In genomic region chr1:192090689-192091567, GRCm38 (mm10) we compare ENCODE assay signal across 9 mouse cellular contexts. TPM values are rescaled to one million over a fixed set of nuclear protein-coding genes. Genes with fewer than 3 reads are reported as not detected.
DNase-seq lines count a peak whose midpoint lies in the region; ATAC-seq and TF ChIP-seq lines count a peak whose summit lies in the region.
"Had no signal": no experiment of that assay in that cellular context is flagged by ENCODE, and none has a peak within 500 bp of the region (broad histone marks: within the 10 kb centered on the region; RNA-seq: fewer than 3 reads in every experiment).

No protein-coding gene starts in this region.

- no peak for TF ChIP-seq POLR2A in small intestine, adult 2 months (IDR thresholded peaks at IDR 0.05; ENCODE audit: low read depth, low read length)

- no peaks in the 10 kb centered on the region for H3K9me3 ChIP-seq in forebrain, embryonic 12.5 days
- H3K9me3 ChIP-seq in forebrain, embryonic 10.5 days: no peaks in the 10 kb centered on the region
- H3K9me3 ChIP-seq in lung, embryonic 15.5 days: no peaks in the 10 kb centered on the region
- H3K9me3 ChIP-seq in heart, postnatal 0 days (replicated peaks; ENCODE audit: control insufficient read depth, low read length): no peaks in the 10 kb centered on the region

- H3K27ac ChIP-seq in forebrain, embryonic 12.5 days: no peak overlapping the region
- H3K27ac ChIP-seq in forebrain, embryonic 10.5 days: no peak overlapping the region
- H3K27ac ChIP-seq in lung, embryonic 15.5 days: no peak overlapping the region
- no peak overlapping the region for H3K27ac ChIP-seq in heart, postnatal 0 days (ENCODE audit: low read depth)
- H3K27ac ChIP-seq in small intestine, adult 2 months (ENCODE audit: insufficient read depth, low read depth, low read length): peak overlapping the region; percentile 44

- no peak for DNase-seq in forebrain, embryonic 10.5 days (ENCODE audit: extremely low spot score, low spot score)
- DNase-seq in lung, postnatal 25 days (ENCODE audit: low spot score): no peak
- no peak for DNase-seq in heart, postnatal 0 days (ENCODE audit: low spot score)
- no peak for DNase-seq in gastrocnemius, postnatal 25 days
- no peak for DNase-seq in embryo, embryonic 11 days
- DNase-seq: kidney, postnatal 14 days had no signal

- H3K4me3 ChIP-seq in forebrain, embryonic 12.5 days (replicated peaks): no peak overlapping the region
- H3K4me3 ChIP-seq in forebrain, embryonic 10.5 days: no peak overlapping the region
- H3K4me3 ChIP-seq in lung, embryonic 15.5 days: peak overlapping the region; percentile 63
- peak overlapping the region; percentile 87 for H3K4me3 ChIP-seq in heart, postnatal 0 days (ENCODE audit: low read depth, low read length)
- H3K4me3 ChIP-seq in small intestine, adult 2 months (ENCODE audit: low read depth, low read length): peak overlapping the region; percentile 48

- H3K4me1 ChIP-seq in forebrain, embryonic 12.5 days: peaks cover 6% of the 10 kb centered on the region
- peaks cover 18% of the 10 kb centered on the region for H3K4me1 ChIP-seq in forebrain, embryonic 10.5 days
- H3K4me1 ChIP-seq in lung, embryonic 15.5 days: peaks cover 25% of the 10 kb centered on the region
- peaks cover 31% of the 10 kb centered on the region for H3K4me1 ChIP-seq in heart, postnatal 0 days (ENCODE audit: control insufficient read depth, insufficient read depth)
- peaks cover 12% of the 10 kb centered on the region for H3K4me1 ChIP-seq in small intestine, adult 2 months (ENCODE audit: control insufficient read depth, insufficient read depth, insufficient read length, low read length)

- peak overlapping the region; percentile 85 for H3K4me2 ChIP-seq in forebrain, embryonic 12.5 days
- peak overlapping the region; percentile 85 for H3K4me2 ChIP-seq in lung, embryonic 15.5 days
- H3K4me2 ChIP-seq in heart, postnatal 0 days (ENCODE audit: low read depth, low read length): peak overlapping the region; percentile 87

- WGBS in forebrain, embryonic 12.5 days: 78% methylated on average over 11 of the region's 11 CpGs
- WGBS in forebrain, embryonic 10.5 days: 79% methylated on average over 11 of the region's 11 CpGs
- WGBS in lung, embryonic 15.5 days: 66% methylated on average over 11 of the region's 11 CpGs
- 67% methylated on average over 11 of the region's 11 CpGs for WGBS in heart, postnatal 0 days
- 70% methylated on average over 11 of the region's 11 CpGs for WGBS in small intestine, adult 2 months

- no peak overlapping the region for H3K9ac ChIP-seq in forebrain, embryonic 12.5 days
- peak overlapping the region; percentile 66 for H3K9ac ChIP-seq in lung, embryonic 15.5 days
- H3K9ac ChIP-seq in heart, postnatal 0 days (replicated peaks; ENCODE audit: low read depth, low read length): peak overlapping the region; percentile 89; the same call in 1 of the 2 replicates

- no peak for TF ChIP-seq CTCF in heart, postnatal 0 days (IDR thresholded peaks at IDR 0.05; ENCODE audit: low read depth)
- no peak for TF ChIP-seq CTCF in small intestine, adult 2 months (IDR thresholded peaks at IDR 0.05; ENCODE audit: extremely low read depth, insufficient read length, insufficient replicate concordance, low read depth, low read length)

- no peaks in the 10 kb centered on the region for H3K36me3 ChIP-seq in forebrain, embryonic 12.5 days (replicated peaks)
- no peaks in the 10 kb centered on the region for H3K36me3 ChIP-seq in forebrain, embryonic 10.5 days (replicated peaks)
- H3K36me3 ChIP-seq in lung, embryonic 15.5 days: no peaks in the 10 kb centered on the region
- 0 out of 2 replicates have a peak, but pooled peaks cover 11% of the 10 kb centered on the region for H3K36me3 ChIP-seq in heart, postnatal 0 days (replicated peaks; ENCODE audit: control insufficient read depth, insufficient read depth, low read length)
- H3K36me3 ChIP-seq in small intestine, adult 2 months (ENCODE audit: control insufficient read depth, insufficient read depth, low read length): no peaks in the 10 kb centered on the region

- H3K27me3 ChIP-seq in forebrain, embryonic 12.5 days: peaks cover 28% of the 10 kb centered on the region
- peaks cover 31% of the 10 kb centered on the region for H3K27me3 ChIP-seq in forebrain, embryonic 10.5 days (ENCODE audit: poor library complexity, severe bottlenecking)
- H3K27me3 ChIP-seq in lung, embryonic 15.5 days: peaks cover 12% of the 10 kb centered on the region; the same call in 1 of the 2 replicates
- H3K27me3 ChIP-seq in heart, postnatal 0 days (ENCODE audit: control insufficient read depth, insufficient read depth, low read length): no peaks in the 10 kb centered on the region
- H3K27me3 ChIP-seq in small intestine, adult 2 months (ENCODE audit: control insufficient read depth, insufficient read depth, low read length): no peaks in the 10 kb centered on the region

- no peak for ATAC-seq in forebrain, embryonic 12.5 days (ENCODE audit: low FRiP score)
- no peak for ATAC-seq in lung, embryonic 15.5 days (ENCODE audit: borderline replicate concordance, extremely low read depth, low FRiP score, low TSS enrichment)
- no peak for ATAC-seq in heart, postnatal 0 days (ENCODE audit: insufficient read depth, low read depth)

- no peak for TF ChIP-seq EP300 in heart, postnatal 0 days (IDR thresholded peaks at IDR 0.05; ENCODE audit: low read depth)

RNA-seq across cellular contexts. Expression of gene Traf5, which starts 1.4 kb away (rescaled TPM):
- polyA plus RNA-seq in forebrain, embryonic 12.5 days (2016; fragmentation: Nextera tagmentation; extraction: Ambion mirVana): 3.3 and 4.5 TPM in 2 replicates
- polyA plus RNA-seq in forebrain, embryonic 10.5 days (2016; fragmentation: Nextera tagmentation; extraction: Ambion mirVana): 2.3 and 4.1 TPM in 2 replicates
- polyA plus RNA-seq in lung, embryonic 15.5 days (2015; fragmentation: Nextera tagmentation; extraction: Ambion mirVana): 22.0 and 22.4 TPM in 2 replicates
- total RNA-seq in heart, postnatal 0 days (2014; rRNA removed; ENCODE audit: low replicate concordance): 5.7 and 51.1 TPM in 2 replicates
- polyA plus RNA-seq in heart, postnatal 0 days (2015; fragmentation: Nextera tagmentation; extraction: Ambion mirVana): 13.7 and 14.7 TPM in 2 replicates
- polyA plus RNA-seq in small intestine, adult 2 months (2012; rRNA removed): 5.0 and 9.7 TPM in 2 replicates
- total RNA-seq in gastrocnemius, postnatal 25 days (2021): 1 to 10 TPM; 2.3 to 3.1 TPM

RNA-seq across cellular contexts. Expression of gene Rcor3, which starts 46.9 kb away (rescaled TPM):
- polyA plus RNA-seq in forebrain, embryonic 12.5 days (2016; fragmentation: Nextera tagmentation; extraction: Ambion mirVana): 19.2 and 20.1 TPM in 2 replicates
- polyA plus RNA-seq in forebrain, embryonic 10.5 days (2016; fragmentation: Nextera tagmentation; extraction: Ambion mirVana): 14.2 and 14.7 TPM in 2 replicates
- 26.8 and 29.3 TPM in 2 replicates for polyA plus RNA-seq in lung, embryonic 15.5 days (2015; fragmentation: Nextera tagmentation; extraction: Ambion mirVana)
- total RNA-seq in heart, postnatal 0 days (2014; rRNA removed; ENCODE audit: low replicate concordance): 19.8 and 24.6 TPM in 2 replicates
- 35.3 and 35.7 TPM in 2 replicates for polyA plus RNA-seq in heart, postnatal 0 days (2015; fragmentation: Nextera tagmentation; extraction: Ambion mirVana)
- polyA plus RNA-seq in small intestine, adult 2 months (2012; rRNA removed): 19.9 and 38.0 TPM in 2 replicates
- 10 to 100 TPM; 22.8 to 23.1 TPM for total RNA-seq in gastrocnemius, postnatal 25 days (2021)

Comparison
In these comparisons a context has a peak if more than half of its experiments do, and no peak if none do; other contexts are left out.
1. H3K4me3 ChIP-seq: peak in lung, embryonic 15.5 days (single experiment), heart, postnatal 0 days (single experiment) and small intestine, adult 2 months (single experiment); none in forebrain, embryonic 12.5 days (single experiment) and forebrain, embryonic 10.5 days (single experiment).
2. Peak in every context shown above with its lines, with median percentiles within 50 percentile points of each other: H3K4me2 ChIP-seq.